ENCODE assay signal across 8 mouse cellular contexts in the genomic region with DNA sequence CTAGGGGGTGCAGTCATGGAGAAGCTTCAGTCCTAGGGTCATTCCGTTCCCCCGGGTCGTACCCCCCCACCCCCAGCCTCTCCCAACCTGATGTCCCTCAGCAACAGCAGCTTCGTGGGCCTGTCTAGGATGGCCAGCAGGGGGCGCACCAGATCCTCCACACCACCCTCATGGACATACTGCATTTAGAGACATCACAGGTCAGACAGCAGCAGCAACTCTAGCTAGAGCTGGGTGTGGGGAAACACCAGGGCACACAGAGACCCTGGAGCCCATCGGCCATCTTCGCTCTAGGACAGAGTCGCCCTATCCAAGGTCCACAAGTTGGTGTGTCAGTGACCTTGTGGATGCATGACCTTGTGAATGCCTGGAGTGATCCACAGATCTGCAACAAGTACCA. TPM values are rescaled to one million over a fixed set of nuclear protein-coding genes. Genes with fewer than 3 reads are reported as not detected.
DNase-seq lines count a peak whose midpoint lies in the region; ATAC-seq and TF ChIP-seq lines count a peak whose summit lies in the region.

No protein-coding gene starts in this region.

- peak; percentile 53 for TF ChIP-seq CTCF in cortical plate, adult 2 months (IDR thresholded peaks at IDR 0.05; ENCODE audit: extremely low read depth, insufficient read depth, low read length)

- H3K4me2 ChIP-seq in liver, embryonic 12.5 days: peak overlapping the region; percentile 55; the same call in 1 of the 2 replicates

- 22% methylated on average over 8 of the region's 8 CpGs for whole genome bisulfite sequencing in liver, embryonic 12.5 days (ENCODE audit: insufficient replicate concordance)

- TF ChIP-seq POLR2A in cortical plate, adult 2 months (IDR thresholded peaks at IDR 0.05; ENCODE audit: extremely low read depth, insufficient read depth, low read length): no peak

- H3K4me3 ChIP-seq in cortical plate, adult 2 months (ENCODE audit: insufficient read depth, low read length): no peak overlapping the region
- H3K4me3 ChIP-seq in liver, embryonic 12.5 days: no peak overlapping the region

- H3K36me3 ChIP-seq in liver, embryonic 12.5 days: peaks cover 28% of the 10 kb centered on the region

- no peak overlapping the region for H3K9ac ChIP-seq in liver, embryonic 12.5 days

- DNase-seq in right cerebral cortex, postnatal 14 days: peak; percentile 73
- DNase-seq in right cerebral cortex, postnatal 10 days (ENCODE audit: low spot score in 2 of 2): no peak
- DNase-seq in T-cell, adult 2 months (ENCODE audit: low spot score): peak; percentile 57
- peak; percentile 76 to 80 for DNase-seq in heart, postnatal 14 days
- peak; percentile 56 to 76 for DNase-seq in natural killer cell, adult 2 months (ENCODE audit: low spot score in 2 of 2)
- DNase-seq in yolk sac, embryonic 10.5 days (ENCODE audit: low spot score): no peak

- ATAC-seq in liver, embryonic 12.5 days: peak; percentile 13; the same call in 1 of the 2 replicates

- H3K27me3 ChIP-seq in liver, embryonic 12.5 days (replicated peaks): peaks cover 10% of the 10 kb centered on the region; the same call in 1 of the 2 replicates

- no peaks in the 10 kb centered on the region for H3K9me3 ChIP-seq in liver, embryonic 12.5 days (replicated peaks)

- H3K27ac ChIP-seq in cortical plate, adult 2 months (ENCODE audit: insufficient read depth, low read length): peak overlapping the region; percentile 58; the same call in 1 of the 2 replicates
- no peak overlapping the region for H3K27ac ChIP-seq in liver, embryonic 12.5 days

- H3K4me1 ChIP-seq in cortical plate, adult 2 months (ENCODE audit: control insufficient read depth, insufficient read depth, low read length): 0 out of 2 replicates have a peak, but pooled peaks cover 2% of the 10 kb centered on the region
- peaks cover 18% of the 10 kb centered on the region for H3K4me1 ChIP-seq in liver, embryonic 12.5 days

- intact Hi-C loops in heart, postnatal 14 days (cut with DNase I): no loop called here

RNA-seq across cellular contexts. Expression of a gene that starts 15.4 kb away (rescaled TPM):
- 7.5 and 8.8 TPM in 2 replicates for polyA plus RNA-seq in cortical plate, adult 2 months (2012; rRNA removed)
- total RNA-seq in heart, postnatal 14 days (2021): under 1 TPM in 1 of 2 experiments, not detected in 1; 0.19 TPM
- polyA plus RNA-seq in liver, embryonic 12.5 days (2016; fragmentation: Nextera tagmentation; extraction: Ambion mirVana): not detected in 2 replicates

RNA-seq across cellular contexts. Expression of a gene that starts 15.9 kb away (rescaled TPM):
- 39.3 and 40.1 TPM in 2 replicates for polyA plus RNA-seq in cortical plate, adult 2 months (2012; rRNA removed)
- total RNA-seq in heart, postnatal 14 days (2021): 10 to 100 TPM; 66.4 to 72.4 TPM
- polyA plus RNA-seq in liver, embryonic 12.5 days (2016; fragmentation: Nextera tagmentation; extraction: Ambion mirVana): 18.3 and 19.6 TPM in 2 replicates

RNA-seq across cellular contexts. Expression of a gene that starts 17.2 kb away (rescaled TPM):
- polyA plus RNA-seq in cortical plate, adult 2 months (2012; rRNA removed): 113 and 119 TPM in 2 replicates
- total RNA-seq in heart, postnatal 14 days (2021): 10 to 100 TPM; 15.7 to 19.1 TPM
- polyA plus RNA-seq in liver, embryonic 12.5 days (2016; fragmentation: Nextera tagmentation; extraction: Ambion mirVana): 4.1 TPM in 2 replicates

RNA-seq across cellular contexts. Expression of a gene that starts 23.9 kb away (rescaled TPM):
- 68.3 and 70.8 TPM in 2 replicates for polyA plus RNA-seq in cortical plate, adult 2 months (2012; rRNA removed)
- total RNA-seq in heart, postnatal 14 days (2021): 10 to 100 TPM; 50.3 to 53.9 TPM
- 45.8 and 47.6 TPM in 2 replicates for polyA plus RNA-seq in liver, embryonic 12.5 days (2016; fragmentation: Nextera tagmentation; extraction: Ambion mirVana)

RNA-seq across cellular contexts. Expression of a gene that starts 24.6 kb away (rescaled TPM):
- 10.5 and 10.7 TPM in 2 replicates for polyA plus RNA-seq in cortical plate, adult 2 months (2012; rRNA removed)
- total RNA-seq in heart, postnatal 14 days (2021): 10 to 100 TPM; 21.5 to 22.0 TPM
- polyA plus RNA-seq in liver, embryonic 12.5 days (2016; fragmentation: Nextera tagmentation; extraction: Ambion mirVana): 18.5 and 20.9 TPM in 2 replicates

Comparison
In these comparisons a context has a peak if more than half of its experiments do, and no peak if none do; other contexts are left out.
1. DNase-seq: peak in right cerebral cortex, postnatal 14 days (single experiment), T-cell, adult 2 months (single experiment), heart, postnatal 14 days (2 of 2) and natural killer cell, adult 2 months (2 of 2); none in right cerebral cortex, postnatal 10 days (0 of 2) and yolk sac, embryonic 10.5 days (single experiment).
2. RNA of a gene that starts 17.2 kb away (polyA plus RNA-seq): 113 to 119 TPM in cortical plate, adult 2 months; 4.1 TPM in liver, embryonic 12.5 days; every median in the first group is over 10 times any median in the second.